Mouse (Mus musculus): Measurements from ENCODE around the gene Senp6.

Senp6 gene

GRCm38 (mm10) chr9:80171241-80171640 is 104.5 kb downstream of the Senp6 start:
- in situ Hi-C loops (cut with MboI, MseI), result no loop called here

GRCm38 (mm10) chr9:80172396-80173222 is 105.9 kb downstream of the Senp6 start:
- in situ Hi-C loops (cut with MboI, MseI), result no loop called here

GRCm38 (mm10) chr9:80173629-80174028 is 106.9 kb downstream of the Senp6 start:
- in situ Hi-C loops (cut with MboI, MseI), result no loop called here

DNA sequence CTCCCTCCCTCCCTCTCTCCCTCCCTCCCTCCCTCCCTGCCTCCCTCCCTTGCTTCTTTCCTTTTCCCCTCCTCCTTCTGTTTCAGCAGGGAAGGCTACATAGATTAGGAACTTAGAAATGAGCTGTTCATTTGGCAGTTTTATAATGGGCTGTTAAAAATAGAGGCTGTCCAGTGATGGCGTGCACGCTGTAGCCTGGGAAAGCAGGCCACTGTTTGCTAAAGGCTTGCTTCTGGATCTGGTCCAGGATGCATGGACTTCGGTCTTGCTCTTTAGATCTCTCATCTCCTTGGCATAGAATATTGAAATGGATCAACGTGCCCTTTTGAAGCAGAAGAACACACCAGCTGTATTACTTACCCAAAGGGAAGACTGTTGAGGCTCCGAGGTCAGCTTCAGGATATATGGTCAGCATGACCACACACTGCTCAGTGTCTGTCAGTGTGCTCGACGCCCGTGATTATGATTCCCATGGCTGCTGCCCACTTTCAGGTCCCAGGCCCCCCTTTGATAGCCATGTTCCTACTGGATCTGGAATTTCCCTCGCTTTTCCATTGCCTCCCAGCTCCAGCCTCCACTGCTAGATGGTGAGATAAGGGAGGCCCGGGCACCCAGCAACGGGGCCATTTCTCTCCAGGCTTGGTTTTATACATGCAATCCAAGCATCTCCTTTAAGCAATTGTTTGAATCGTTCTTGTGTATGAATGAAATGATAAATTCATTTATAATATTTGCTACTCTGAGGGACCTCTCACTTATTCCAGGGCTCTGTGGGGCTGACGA is 110.2 kb downstream of the Senp6 start:
- in situ Hi-C loops (cut with MboI, MseI), result no loop called here

GRCm38 (mm10) chr9:80178670-80179069 is 112.0 kb downstream of the Senp6 start:
- in situ Hi-C loops (cut with MboI, MseI), result no loop called here

DNA sequence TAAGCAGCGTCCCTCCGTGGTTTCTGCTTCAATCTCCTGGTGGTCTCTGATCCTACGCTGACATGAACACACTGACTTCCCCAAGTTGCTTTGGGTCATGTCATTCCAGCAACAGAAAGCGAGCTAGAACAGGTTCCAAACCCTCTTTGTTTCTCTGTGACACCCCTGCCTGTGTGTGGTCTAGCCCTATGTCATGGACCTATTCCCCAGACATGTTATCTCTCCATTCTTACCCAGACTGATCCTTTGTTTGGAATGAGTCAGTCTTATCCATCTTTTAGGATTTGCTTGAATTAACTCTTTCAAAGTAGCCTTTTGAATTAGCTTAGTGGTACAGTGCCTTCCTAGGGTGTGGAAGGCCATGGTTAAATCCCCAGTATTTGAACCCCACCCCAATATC is 113.0 kb downstream of the Senp6 start:
- in situ Hi-C loops (cut with MboI, MseI), result no loop called here

GRCm38 (mm10) chr9:80180771-80181170 is 114.1 kb downstream of the Senp6 start:
- in situ Hi-C loops (cut with MboI, MseI), result no loop called here

DNA sequence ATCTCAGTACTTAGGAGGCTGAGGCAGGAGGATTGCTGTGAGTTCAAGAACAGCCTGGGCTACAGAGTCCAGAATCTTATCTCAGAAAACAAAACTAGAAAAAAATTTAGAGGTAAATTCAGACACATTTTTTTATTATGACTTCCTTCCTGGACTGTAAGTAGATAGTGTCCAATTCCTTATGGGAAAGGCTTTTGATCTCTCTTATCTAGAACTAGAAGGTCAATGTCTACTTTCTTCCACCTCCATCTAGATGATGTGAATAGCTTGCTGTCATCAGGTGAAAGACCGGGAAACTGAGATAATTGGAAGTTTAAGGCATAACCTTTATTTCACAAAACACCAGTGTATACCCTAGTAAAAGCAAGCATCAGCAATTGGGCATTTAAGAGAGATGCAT is 115.0 kb downstream of the Senp6 start:
- in situ Hi-C loops (cut with MboI, MseI), result no loop called here

DNA sequence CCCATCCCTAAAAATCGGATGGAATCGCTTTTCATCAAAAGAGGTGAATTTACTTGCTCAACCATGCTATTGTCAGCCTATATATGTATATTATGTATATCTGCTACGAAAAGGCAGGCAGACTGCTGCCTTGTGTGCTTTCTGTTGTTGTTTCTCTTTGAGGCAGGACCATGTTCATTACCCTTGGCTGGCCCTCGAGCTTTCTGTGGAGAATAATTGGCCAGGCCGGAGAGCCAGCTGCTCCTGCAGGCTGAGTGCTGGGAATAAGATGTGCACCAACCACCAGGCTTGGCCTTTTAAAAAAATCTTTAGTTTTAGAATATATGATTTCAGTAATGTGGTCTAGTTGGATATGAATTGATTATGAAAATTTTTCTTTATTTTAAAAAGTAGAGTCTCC is 117.4 kb downstream of the Senp6 start:
- in situ Hi-C loops (cut with MboI, MseI), result no loop called here

DNA sequence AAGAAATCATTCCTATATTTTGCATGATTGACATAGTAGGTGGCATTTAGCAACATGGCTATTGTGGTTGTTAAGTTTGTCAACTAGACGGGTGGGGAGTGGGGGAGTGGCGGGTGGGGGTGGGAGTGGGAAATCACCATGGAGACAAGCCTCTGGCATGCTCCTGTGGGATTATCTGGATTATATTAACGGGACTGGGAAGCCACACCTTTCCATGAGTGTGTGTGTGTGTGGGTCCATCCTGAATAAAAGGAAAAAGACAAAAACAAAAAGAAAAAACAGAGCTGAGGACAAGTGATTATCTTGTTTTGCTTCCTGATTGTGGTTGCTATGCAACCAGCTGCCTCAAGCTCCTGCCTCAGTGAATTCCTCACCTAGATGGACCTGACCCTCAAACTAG is 119.0 kb downstream of the Senp6 start:
- in situ Hi-C loops (cut with MboI, MseI), result no loop called here

GRCm38 (mm10) chr9:80186693-80187092 is 120.0 kb downstream of the Senp6 start:
- in situ Hi-C loops (cut with MboI, MseI), result no loop called here

DNA sequence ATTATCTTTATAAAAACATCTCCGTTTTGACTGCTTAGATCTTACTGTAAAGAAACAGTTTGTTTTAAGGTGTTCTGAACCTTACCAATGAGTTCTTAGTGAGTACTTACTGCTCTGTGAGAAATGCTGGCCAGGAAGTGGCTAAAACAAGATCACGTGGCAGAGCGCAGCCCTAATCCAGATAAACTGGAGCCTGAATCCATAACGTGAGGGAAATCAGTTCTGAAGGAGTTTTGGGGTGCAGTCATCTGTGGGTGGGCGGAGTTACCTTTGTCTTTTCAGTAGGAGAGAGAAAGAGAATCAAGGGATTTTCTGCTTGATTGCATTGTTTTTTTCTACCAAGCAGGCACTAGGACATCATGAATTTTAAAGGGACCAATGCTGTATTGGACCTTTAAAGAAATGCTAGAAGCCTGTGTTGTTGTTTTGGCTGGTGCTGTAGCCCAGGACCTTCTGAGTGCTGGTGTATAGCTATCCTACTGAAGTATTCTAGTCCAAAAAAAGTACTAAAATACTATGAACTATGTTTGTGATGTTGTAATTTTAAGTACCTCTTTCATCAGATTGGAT is 121.7 kb downstream of the Senp6 start:
- in situ Hi-C loops (cut with MboI, MseI), result no loop called here

DNA sequence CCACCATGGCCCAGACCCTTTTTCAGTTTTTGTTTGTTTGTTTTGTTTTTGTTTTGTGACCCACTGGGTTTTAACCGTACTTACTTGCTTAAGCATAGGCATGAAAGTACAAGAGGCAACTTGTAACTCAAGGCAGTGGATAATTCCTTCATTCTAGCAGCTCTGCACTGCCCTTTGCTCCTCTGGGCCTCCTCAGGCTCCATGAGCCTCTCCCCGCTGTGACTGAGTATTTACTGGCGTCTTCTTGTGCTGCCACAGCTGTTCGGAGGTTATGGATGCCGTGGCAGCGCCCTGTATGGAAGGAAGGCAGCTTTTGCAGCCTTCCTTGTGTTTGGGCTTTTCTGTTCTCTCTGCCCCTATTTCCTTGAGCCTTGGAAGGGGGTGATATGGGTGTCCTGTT is 124.5 kb downstream of the Senp6 start:
- in situ Hi-C loops (cut with MboI, MseI), result no loop called here

DNA sequence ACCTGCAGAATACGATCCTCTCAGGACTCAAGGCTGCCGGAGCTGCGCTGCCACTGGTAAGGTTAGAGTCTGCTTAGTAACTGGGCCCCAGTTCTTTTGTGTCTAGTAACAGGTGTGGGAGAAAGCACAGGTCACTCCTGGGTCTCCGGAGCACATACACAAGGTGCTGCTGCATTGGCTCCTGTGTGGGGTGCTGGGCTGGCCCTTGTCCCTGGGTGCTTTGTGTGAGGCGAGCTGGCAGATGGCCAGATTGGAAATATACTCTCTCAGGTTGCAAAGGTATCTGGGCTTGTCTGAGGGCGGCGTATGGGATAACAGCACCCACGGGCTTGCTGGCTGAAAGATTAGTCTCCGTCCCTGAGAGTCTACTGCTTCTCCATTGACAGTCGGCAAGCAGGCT is 125.6 kb downstream of the Senp6 start:
- in situ Hi-C loops (cut with MboI, MseI), result no loop called here

GRCm38 (mm10) chr9:80194446-80194845 is 127.7 kb downstream of the Senp6 start:
- in situ Hi-C loops (cut with MboI, MseI), result no loop called here

Data from regulatory T cell (primary cell).